Comparison of ENCODE assay signal across 8 mouse cellular contexts in genomic region chr10:19915301-19915700, GRCm38 (mm10). TPM values are rescaled to one million over a fixed set of nuclear protein-coding genes. Genes with fewer than 3 reads are reported as not detected.
DNase-seq lines count a peak whose midpoint lies in the region; ATAC-seq lines count a peak whose summit lies in the region.

No protein-coding gene starts in this region.

- H3K4me1 ChIP-seq in forebrain, embryonic 13.5 days: no peaks in the 10 kb centered on the region
- H3K4me1 ChIP-seq in forebrain, embryonic 12.5 days: no peaks in the 10 kb centered on the region
- H3K4me1 ChIP-seq in hindbrain, embryonic 14.5 days (replicated peaks; ENCODE audit: control insufficient read depth, insufficient read depth, low read length): no peaks in the 10 kb centered on the region
- H3K4me1 ChIP-seq in stomach, embryonic 16.5 days (ENCODE audit: control insufficient read depth, insufficient read depth, low read length): no peaks in the 10 kb centered on the region

- H3K36me3 ChIP-seq in forebrain, embryonic 13.5 days (ENCODE audit: poor library complexity, severe bottlenecking): no peaks in the 10 kb centered on the region
- H3K36me3 ChIP-seq in forebrain, embryonic 12.5 days (replicated peaks): no peaks in the 10 kb centered on the region
- H3K36me3 ChIP-seq in hindbrain, embryonic 14.5 days (replicated peaks; ENCODE audit: control insufficient read depth, insufficient read depth): no peaks in the 10 kb centered on the region
- H3K36me3 ChIP-seq in stomach, embryonic 16.5 days (ENCODE audit: control insufficient read depth, insufficient read depth, low read length): no peaks in the 10 kb centered on the region

- WGBS in forebrain, embryonic 13.5 days: 63% methylated on average over 1 of the region's 1 CpGs
- 46% methylated on average over 1 of the region's 1 CpGs for WGBS in forebrain, embryonic 12.5 days
- 72% methylated on average over 1 of the region's 1 CpGs for WGBS in hindbrain, embryonic 14.5 days
- 45% methylated on average over 1 of the region's 1 CpGs for WGBS in stomach, embryonic 16.5 days

- H3K9ac ChIP-seq in forebrain, embryonic 13.5 days: no peak overlapping the region
- H3K9ac ChIP-seq in forebrain, embryonic 12.5 days: no peak overlapping the region
- no peak overlapping the region for H3K9ac ChIP-seq in hindbrain, embryonic 14.5 days
- H3K9ac ChIP-seq in stomach, embryonic 16.5 days (ENCODE audit: low read length): no peak overlapping the region

- H3K4me2 ChIP-seq in forebrain, embryonic 13.5 days: no peak overlapping the region
- H3K4me2 ChIP-seq in forebrain, embryonic 12.5 days: no peak overlapping the region
- H3K4me2 ChIP-seq in hindbrain, embryonic 14.5 days (replicated peaks): no peak overlapping the region
- H3K4me2 ChIP-seq in stomach, embryonic 16.5 days (ENCODE audit: low read depth, low read length): no peak overlapping the region

- no peak overlapping the region for H3K4me3 ChIP-seq in forebrain, embryonic 13.5 days
- no peak overlapping the region for H3K4me3 ChIP-seq in forebrain, embryonic 12.5 days (replicated peaks)
- no peak overlapping the region for H3K4me3 ChIP-seq in hindbrain, embryonic 14.5 days (replicated peaks; ENCODE audit: low read length)
- no peak overlapping the region for H3K4me3 ChIP-seq in stomach, embryonic 16.5 days (replicated peaks; ENCODE audit: low read length)

- ATAC-seq in forebrain, embryonic 13.5 days: peak; percentile 67; the same call in 1 of the 2 replicates
- no peak for ATAC-seq in forebrain, embryonic 12.5 days (ENCODE audit: low FRiP score)
- ATAC-seq in common myeloid progenitor, adult 5-6 weeks (replicated peaks; ENCODE audit: low read depth, poor library complexity, severe bottlenecking): peak; percentile 99
- peak; percentile 79; the same call in 1 of the 2 replicates for ATAC-seq in hindbrain, embryonic 14.5 days (ENCODE audit: low FRiP score)
- peak; percentile 99 for ATAC-seq in megakaryocyte-erythroid progenitor cell, adult 5-6 weeks (replicated peaks; ENCODE audit: low FRiP score, low TSS enrichment, poor library complexity, severe bottlenecking)
- ATAC-seq in stomach, embryonic 16.5 days (ENCODE audit: insufficient read depth, low FRiP score): peak; percentile 85

- no peaks in the 10 kb centered on the region for H3K27me3 ChIP-seq in forebrain, embryonic 13.5 days
- no peaks in the 10 kb centered on the region for H3K27me3 ChIP-seq in forebrain, embryonic 12.5 days
- H3K27me3 ChIP-seq in hindbrain, embryonic 14.5 days (ENCODE audit: control insufficient read depth, insufficient read depth, low read length): no peaks in the 10 kb centered on the region
- H3K27me3 ChIP-seq in stomach, embryonic 16.5 days (ENCODE audit: control insufficient read depth, insufficient read depth, low read length): no peaks in the 10 kb centered on the region

- peak; percentile 77 for DNase-seq in NIH3T3 (ENCODE audit: low read depth)
- peak; percentile 63 for DNase-seq in hindbrain, embryonic 14.5 days (ENCODE audit: low spot score)
- DNase-seq in left cerebral cortex, adult 18-20 months (ENCODE audit: low spot score in 2 of 2): peak; percentile 63 to 69

- H3K9me3 ChIP-seq in forebrain, embryonic 13.5 days (replicated peaks): no peaks in the 10 kb centered on the region
- H3K9me3 ChIP-seq in forebrain, embryonic 12.5 days: no peaks in the 10 kb centered on the region
- no peaks in the 10 kb centered on the region for H3K9me3 ChIP-seq in hindbrain, embryonic 14.5 days (ENCODE audit: control insufficient read depth, low read length)
- no peaks in the 10 kb centered on the region for H3K9me3 ChIP-seq in stomach, embryonic 16.5 days (replicated peaks; ENCODE audit: control insufficient read depth, low read length)

- no peak overlapping the region for H3K27ac ChIP-seq in forebrain, embryonic 13.5 days
- no peak overlapping the region for H3K27ac ChIP-seq in forebrain, embryonic 12.5 days
- no peak overlapping the region for H3K27ac ChIP-seq in hindbrain, embryonic 14.5 days
- no peak overlapping the region for H3K27ac ChIP-seq in stomach, embryonic 16.5 days (ENCODE audit: low read length)

RNA-seq across cellular contexts. Expression of gene Pex7, which starts 7.8 kb away (rescaled TPM):
- 26.5 and 31.1 TPM in 2 replicates for polyA plus RNA-seq in forebrain, embryonic 13.5 days (2015; fragmentation: Nextera tagmentation; extraction: Ambion mirVana)
- 25.4 and 26.0 TPM in 2 replicates for polyA plus RNA-seq in forebrain, embryonic 12.5 days (2016; fragmentation: Nextera tagmentation; extraction: Ambion mirVana)
- total RNA-seq in common myeloid progenitor, adult 5-6 weeks (2017): 15.3 and 35.2 TPM in 2 replicates
- 29.0 and 32.2 TPM in 2 replicates for polyA plus RNA-seq in hindbrain, embryonic 14.5 days (2014; fragmentation: Nextera tagmentation; extraction: Ambion mirVana)
- 10 to 100 TPM; 24.5 to 26.1 TPM for total RNA-seq in left cerebral cortex, adult 18-20 months (2021)
- 21.9 and 28.2 TPM in 2 replicates for total RNA-seq in megakaryocyte-erythroid progenitor cell, adult 5-6 weeks (2014; fragmentation: Nextera tagmentation)
- total RNA-seq in megakaryocyte-erythroid progenitor cell, adult 5-6 weeks (2017): 16.0 and 20.9 TPM in 2 replicates
- polyA plus RNA-seq in stomach, embryonic 16.5 days (2015; fragmentation: Nextera tagmentation; extraction: Ambion mirVana): 41.3 and 42.7 TPM in 2 replicates

RNA-seq across cellular contexts. Expression of gene Map3k5, which starts 19.0 kb away (rescaled TPM):
- 0.36 and 0.64 TPM in 2 replicates for polyA plus RNA-seq in forebrain, embryonic 13.5 days (2015; fragmentation: Nextera tagmentation; extraction: Ambion mirVana)
- 0.35 and 0.64 TPM in 2 replicates for polyA plus RNA-seq in forebrain, embryonic 12.5 days (2016; fragmentation: Nextera tagmentation; extraction: Ambion mirVana)
- total RNA-seq in common myeloid progenitor, adult 5-6 weeks (2017): 19.0 and 22.0 TPM in 2 replicates
- 1.5 and 1.8 TPM in 2 replicates for polyA plus RNA-seq in hindbrain, embryonic 14.5 days (2014; fragmentation: Nextera tagmentation; extraction: Ambion mirVana)
- 10 to 100 TPM; 47.7 to 48.4 TPM for total RNA-seq in left cerebral cortex, adult 18-20 months (2021)
- 2.8 and 12.8 TPM in 2 replicates for total RNA-seq in megakaryocyte-erythroid progenitor cell, adult 5-6 weeks (2014; fragmentation: Nextera tagmentation)
- total RNA-seq in megakaryocyte-erythroid progenitor cell, adult 5-6 weeks (2017): 4.2 and 5.9 TPM in 2 replicates
- polyA plus RNA-seq in stomach, embryonic 16.5 days (2015; fragmentation: Nextera tagmentation; extraction: Ambion mirVana): 2.6 and 2.7 TPM in 2 replicates
